Mouse (Mus musculus) monocyte, adult 5-6 weeks (primary cell): ENCODE data around the gene Ntsr1. TPM values are rescaled to one million over a fixed set of nuclear protein-coding genes. Genes with fewer than 3 reads are reported as not detected.

Source experiments
- total RNA-seq: library from RNA; stranded (forward); fragments of 200-1000, 200-491, 200-594 nt; gene quantifications from 3 replicates; pipeline ENCODE4 v1.2.3, GENCODE M21; 2017

The Ntsr1 gene
- total RNA-seq, 1 experiment from 2014 or later, result not detected

Other genes starting within 250 kb of the Ntsr1 start
- 1,771 to 2,174 TPM (median 1,777 TPM) in 3 replicates for gene Rps21, start 242.6 kb upstream of the Ntsr1 start, total RNA-seq
- gene Cables2, start 226.5 kb upstream of the Ntsr1 start, total RNA-seq, result 16.9 to 23.7 TPM (median 20.6 TPM) in 3 replicates
- not detected in 3 replicates for gene Rbbp8nl, start 210.1 kb upstream of the Ntsr1 start, total RNA-seq
- not detected in 3 replicates for gene Gata5, start 165.3 kb upstream of the Ntsr1 start, total RNA-seq
- gene Slco4a1, start 43.7 kb upstream of the Ntsr1 start, total RNA-seq, result 0.43 to 3.4 TPM (median 1.7 TPM) in 3 replicates
- 32.7 to 52.2 TPM (median 40.0 TPM) in 3 replicates for gene Mrgbp, start 81.3 kb downstream of the Ntsr1 start, total RNA-seq
- gene Ogfr, start 89.3 kb downstream of the Ntsr1 start, total RNA-seq, result 79.4 to 106 TPM (median 80.2 TPM) in 3 replicates
- 0.95 to 4.8 TPM (median 2.3 TPM) in 3 replicates for gene Col9a3, start 97.8 kb downstream of the Ntsr1 start, total RNA-seq
- gene Tcfl5, start 142.7 kb downstream of the Ntsr1 start, total RNA-seq, result 0.38 to 1.8 TPM in 2 of 3 replicates, not detected in the other
- gene Dido1, start 210.0 kb downstream of the Ntsr1 start, total RNA-seq, result 58.9 to 107 TPM (median 65.1 TPM) in 3 replicates
- gene Gid8, start 210.1 kb downstream of the Ntsr1 start, total RNA-seq, result 46.5 to 53.9 TPM (median 52.1 TPM) in 3 replicates
- 1.8 to 5.2 TPM (median 1.9 TPM) in 3 replicates for gene Slc17a9, start 225.3 kb downstream of the Ntsr1 start, total RNA-seq